Mouse (Mus musculus) liver, embryonic 14.5 days (tissue): ENCODE results near the gene Eif2b1. TPM values are rescaled to one million over a fixed set of nuclear protein-coding genes. Genes with fewer than 3 reads are reported as not detected.
A peak's percentile ranks its signal among the peaks of the same experiment; 100 is the strongest.

Experiments
- ATAC-seq: fragments of 200-750 bp; cut with Nextera tagmentation; 2 replicates; pipeline ENCODE4 v1.8.0; 2017; ENCODE audit warnings: moderate number of reproducible peaks, mild to moderate bottlenecking, moderate library complexity; ENCODE audit not compliant: insufficient read depth
- DNase-seq, 3 experiments: peaks; one replicate each; pipeline ENCODE4 v3.0.0-alpha.2; 2012 to 2013; ENCODE audit warnings: low read depth in 3 of 3, low spot score in 3 of 3
- H3K27ac ChIP-seq: fragments of 300-500 bp; sonication (generic); 2 replicates; pipeline ENCODE4 v1.5.1; 2014; ENCODE audit warnings: moderate library complexity, mild to moderate bottlenecking, control low read depth, inconsistent platforms
- H3K27me3 ChIP-seq: fragments of 300-500 bp; sonication (generic); 2 replicates; pipeline ENCODE4 v1.6.1; 2014; ENCODE audit warnings: mild to moderate bottlenecking, low read length, moderate library complexity; ENCODE audit not compliant: control insufficient read depth, insufficient read depth
- H3K36me3 ChIP-seq: fragments of 300-500 bp; sonication (generic); replicated peaks from 2 replicates; pipeline ENCODE4 v1.6.1; 2014; ENCODE audit warnings: low read depth; ENCODE audit not compliant: control insufficient read depth, insufficient read depth
- H3K4me1 ChIP-seq, 2 experiments: fragments of 200-500 bp in 1 of 2; fragments of 300-500 bp in 1 of 2; sonication (generic) in 1 of 2; replicated peaks; 2 replicates each; pipeline ENCODE4 v1.6.1; 2012 to 2014; ENCODE audit warnings: antibody characterized with exemption in 1 of 2, inconsistent platforms in 1 of 2, low read length in 1 of 2; ENCODE audit not compliant: control insufficient read depth in 2 of 2, insufficient read depth in 2 of 2
- H3K4me2 ChIP-seq: fragments of 300-500 bp; sonication (generic); 2 replicates; pipeline ENCODE4 v1.6.1; 2014; ENCODE audit warnings: low read depth, mild to moderate bottlenecking, control low read depth, moderate library complexity
- H3K4me3 ChIP-seq, 2 experiments: fragments of 200-500 bp in 1 of 2; fragments of 300-500 bp in 1 of 2; sonication (generic) in 1 of 2; 2 replicates each; pipeline ENCODE4 v1.5.1; 2012 to 2014; ENCODE audit warnings: low read depth in 2 of 2, low read length in 2 of 2, mild to moderate bottlenecking in 2 of 2, control low read depth in 1 of 2, inconsistent platforms in 1 of 2, moderate library complexity in 1 of 2; ENCODE audit not compliant: insufficient read depth in 1 of 2
- H3K9ac ChIP-seq: fragments of 300-500 bp; sonication (generic); replicated peaks from 2 replicates; pipeline ENCODE4 v1.6.1; 2014; ENCODE audit warnings: mild to moderate bottlenecking, control low read depth, moderate library complexity
- H3K9me3 ChIP-seq: fragments of 300-500 bp; sonication (generic); 2 replicates; pipeline ENCODE4 v1.6.1; 2016; ENCODE audit warnings: low read length, mixed read lengths; ENCODE audit not compliant: control insufficient read depth
- CTCF ChIP-seq: IDR thresholded peaks from 2 replicates; pipeline ENCODE4 v1.5.1; 2016; ENCODE audit warnings: antibody characterized with exemption, low read depth, control low read depth
- EP300 ChIP-seq: IDR thresholded peaks from 2 replicates; pipeline ENCODE4 v1.6.1; 2016; ENCODE audit warnings: antibody characterized with exemption, low read depth
- WGBS: fragments of 180-500 bp; shearing (Covaris S2); extraction: QIAGEN DNeasy Blood & Tissue Kit; methylation state at CpG from one replicate; pipeline ENCODE4 v1.1.7; 2014; ENCODE audit not compliant: insufficient replicate concordance; 5-methylcytosine and 5-hydroxymethylcytosine counted together
- polyA plus RNA-seq, 2 experiments: library from polyadenylated mRNA; depleted of rRNA in 1 of 2; stranded (reverse) in 1 of 2; unstranded in 1 of 2; fragments of >200 nt; fragmentation: Nextera tagmentation in 1 of 2; extraction: Ambion mirVana in 1 of 2; gene quantifications; 2 replicates each; pipeline versions ENCODE4 v1.2.1 to v1.2.3; 2012 to 2014

Eif2b1 gene
- polyA plus RNA-seq, 2 experiments, result 25.7 to 50.5 TPM

DNA sequence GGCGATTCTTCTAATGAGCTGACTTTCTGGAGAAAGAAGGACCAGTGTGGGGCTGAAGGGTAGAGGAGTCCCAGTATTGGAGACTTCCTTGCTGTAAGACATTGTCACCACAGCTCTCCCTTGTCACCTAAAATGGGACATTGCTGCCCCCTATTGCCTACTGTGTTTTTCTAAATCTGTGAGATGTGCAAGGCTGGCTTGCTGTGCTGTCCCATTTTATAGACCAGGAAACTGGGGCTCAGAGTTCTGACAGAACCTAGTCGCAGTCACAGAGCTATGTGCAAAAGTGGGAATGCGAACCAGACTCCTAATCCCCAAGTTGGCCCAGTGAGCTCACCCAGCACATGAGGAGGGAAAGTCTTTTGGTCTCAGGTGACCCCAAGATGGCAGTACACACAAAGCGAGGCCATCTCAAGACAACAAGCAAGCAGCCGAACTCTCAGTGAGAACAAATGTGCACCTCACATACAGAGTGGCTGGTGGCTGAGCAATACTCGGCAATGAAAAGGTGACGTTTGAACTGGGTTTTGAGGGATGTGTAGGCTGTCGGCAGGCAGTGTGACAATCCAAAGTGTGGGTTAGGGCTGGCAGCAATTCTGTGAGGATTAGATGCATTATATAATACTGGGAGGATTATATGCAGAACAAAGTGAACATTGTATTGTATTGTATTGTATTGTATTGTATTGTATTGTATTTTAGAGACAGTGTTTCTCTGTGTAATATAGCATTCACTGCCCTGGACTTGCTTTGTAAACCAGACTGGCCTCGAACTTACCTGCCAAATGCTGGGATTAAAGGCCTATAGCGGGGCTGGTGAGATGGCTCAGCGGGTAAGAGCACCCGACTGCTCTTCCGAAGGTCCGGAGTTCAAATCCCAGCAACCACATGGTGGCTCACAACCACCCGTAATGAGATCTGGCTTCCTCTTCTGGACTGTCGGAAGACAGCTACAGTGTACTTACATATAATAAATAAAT lies 39.8 kb downstream of the Eif2b1 start:
- no peaks in the 10 kb centered on the region for H3K27me3 ChIP-seq
- peaks cover 13% of the 10 kb centered on the region for H3K36me3 ChIP-seq
- H3K4me3 ChIP-seq, result no peak overlapping the region
- DNase-seq (peak in 2 of 3 experiments; percentile 49 to 53), ATAC-seq (no peak)
- H3K9ac ChIP-seq, result no peak overlapping the region
- H3K9me3 ChIP-seq, result no peaks in the 10 kb centered on the region
- TF ChIP-seq EP300, result no peak
- TF ChIP-seq CTCF, result peak; percentile 62
- H3K4me2 ChIP-seq, result no peak overlapping the region
- H3K4me1 ChIP-seq, result peaks cover 14 to 20% of the 10 kb centered on the region in 2 experiments
- H3K27ac ChIP-seq, result no peak overlapping the region
- WGBS, result 70% methylated on average over 15 of the region's 16 CpGs

DNA sequence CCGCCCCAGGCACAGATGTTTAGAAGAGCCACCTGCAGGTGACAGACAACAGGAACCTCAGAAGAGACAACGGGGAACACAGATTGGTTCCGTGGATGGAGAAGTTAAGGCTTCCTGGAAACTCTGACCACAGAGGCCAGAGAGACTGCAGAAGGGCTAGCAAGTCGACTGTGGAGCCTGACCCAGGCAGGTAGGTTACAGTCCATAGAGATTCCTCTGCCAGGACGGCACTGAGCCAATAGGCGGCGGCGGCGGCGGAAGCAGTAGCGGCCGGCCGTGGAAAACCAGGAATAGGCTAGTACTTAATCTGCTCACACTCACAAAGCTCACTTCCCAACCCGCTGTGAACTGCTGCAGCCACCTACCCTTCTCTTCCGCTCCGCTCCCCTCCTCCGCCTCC lies 42.2 kb downstream of the Eif2b1 start:
- H3K9me3 ChIP-seq, result no peaks in the 10 kb centered on the region
- DNase-seq (no peak), ATAC-seq (no peak)
- no peak overlapping the region for H3K9ac ChIP-seq
- TF ChIP-seq EP300, result no peak
- no peak for TF ChIP-seq CTCF
- H3K4me3 ChIP-seq, result 0 out of 4 replicates have a peak overlapping the region, but pooled peaks of 1 of the 2 experiments have one; percentile 5
- H3K4me2 ChIP-seq, result peak overlapping the region; percentile 40
- peaks cover 4% of the 10 kb centered on the region for H3K27me3 ChIP-seq
- no peaks in the 10 kb centered on the region for H3K36me3 ChIP-seq
- WGBS, result 6% methylated on average over 17 of the region's 17 CpGs
- no peak overlapping the region for H3K27ac ChIP-seq
- H3K4me1 ChIP-seq, result peaks cover 12 to 13% of the 10 kb centered on the region in 2 experiments

DNA sequence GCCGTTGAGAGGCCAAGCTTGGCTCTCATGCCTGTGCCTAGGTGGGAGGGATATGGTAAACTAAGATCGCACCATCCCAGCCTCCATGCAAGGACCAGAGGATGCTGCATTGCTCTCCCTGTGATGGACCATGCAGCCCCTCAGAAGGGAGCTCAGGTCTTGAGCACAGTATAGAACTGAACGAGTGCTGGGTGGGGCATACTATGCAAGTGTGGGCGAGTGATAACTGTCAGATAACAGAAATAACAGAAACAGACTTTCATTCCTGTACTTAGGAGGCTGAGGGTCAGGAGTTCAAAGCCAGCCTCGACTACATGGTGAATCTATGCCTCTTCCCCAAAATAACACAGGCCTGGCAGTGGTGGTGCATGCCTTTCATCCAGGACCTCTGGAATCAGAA lies 43.9 kb downstream of the Eif2b1 start:
- Histone ChIP-seq H3K9ac (no peak overlapping the region; the same call in 1 of the 2 replicates), H3K27ac (no peak overlapping the region), H3K27me3 (peaks cover 21% of the 10 kb centered on the region), H3K4me3 (no peak overlapping the region), H3K9me3 (no peaks in the 10 kb centered on the region), H3K36me3 (no peaks in the 10 kb centered on the region), H3K4me1 (peaks cover 9 to 14% of the 10 kb centered on the region in 2 experiments), H3K4me2 (no peak overlapping the region)
- DNase-seq, result no peak
- TF ChIP-seq CTCF (no peak), EP300 (peak; percentile 20; the same call in 1 of the 2 replicates)
- ATAC-seq, result no peak
- 40% methylated on average over 5 of the region's 5 CpGs for WGBS

DNA sequence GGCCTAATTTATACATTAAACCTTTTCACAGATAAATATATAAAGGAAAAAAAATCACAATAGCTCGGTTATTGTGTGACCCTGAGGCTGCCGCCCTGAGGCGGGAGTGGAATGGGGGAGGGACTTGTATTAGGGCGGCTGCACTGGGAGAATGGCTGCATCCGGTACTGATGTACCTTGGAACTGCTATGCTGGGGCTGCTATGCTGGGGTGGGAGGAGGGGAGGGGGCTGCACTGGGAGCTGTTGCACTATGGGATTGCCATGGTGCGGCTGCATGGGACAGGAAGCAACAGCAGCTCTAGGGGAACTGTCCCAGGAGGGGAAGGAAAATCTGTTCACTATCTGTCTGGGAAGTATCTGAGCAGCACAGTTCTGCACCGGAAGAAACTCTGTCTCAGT lies 46.5 kb downstream of the Eif2b1 start:
- ATAC-seq, result peak; percentile 38; the same call in 1 of the 2 replicates
- Histone ChIP-seq H3K36me3 (no peaks in the 10 kb centered on the region), H3K27ac (no peak overlapping the region), H3K4me3 (no peak overlapping the region), H3K9ac (no peak overlapping the region), H3K4me1 (peaks cover 5 to 11% of the 10 kb centered on the region in 2 experiments), H3K27me3 (peaks cover 35% of the 10 kb centered on the region), H3K4me2 (no peak overlapping the region), H3K9me3 (no peaks in the 10 kb centered on the region)
- TF ChIP-seq CTCF, result no peak
- TF ChIP-seq EP300, result no peak
- no peak for DNase-seq
- 16% methylated on average over 7 of the region's 7 CpGs for WGBS

DNA sequence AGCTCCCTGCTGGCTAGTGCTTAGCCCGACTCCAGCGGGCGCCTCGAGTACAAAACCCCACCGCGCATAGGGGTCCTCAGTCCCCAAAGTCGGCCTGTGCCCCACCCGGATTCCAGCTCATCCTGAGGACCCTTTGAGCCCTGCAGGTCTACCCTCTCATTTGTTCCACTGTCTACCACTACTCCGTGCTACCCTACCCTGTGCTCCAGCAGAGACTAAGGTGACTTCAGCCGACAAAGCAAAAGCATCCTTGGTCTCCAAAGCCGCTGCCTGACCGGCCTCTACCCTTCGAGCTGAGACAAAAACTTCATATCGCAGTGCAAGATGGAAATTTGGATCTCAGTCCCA lies 47.4 kb downstream of the Eif2b1 start:
- TF ChIP-seq EP300, result no peak
- TF ChIP-seq CTCF, result no peak
- H3K4me2 ChIP-seq, result peak overlapping the region; percentile 76
- H3K27me3 ChIP-seq, result peaks cover 35% of the 10 kb centered on the region
- 18% methylated on average over 14 of the region's 14 CpGs for WGBS
- ATAC-seq (no peak), DNase-seq (no peak)
- H3K36me3 ChIP-seq, result no peaks in the 10 kb centered on the region
- no peak overlapping the region for H3K9ac ChIP-seq
- H3K9me3 ChIP-seq, result no peaks in the 10 kb centered on the region
- H3K4me3 ChIP-seq, result peak overlapping the region; percentile 51 to 61
- no peak overlapping the region for H3K27ac ChIP-seq
- H3K4me1 ChIP-seq, result peaks cover 5 to 11% of the 10 kb centered on the region in 2 experiments
